Mouse (Mus musculus) ovary, postnatal 14 days (tissue): Measurements from ENCODE around the gene Abhd12b.
"Not testable (repeated sequence)": the region's sequence is repeated elsewhere in the genome, so short reads cannot be mapped to it uniquely, and the experiment has no call there.

ENCODE experiments used
- DNase-seq: peaks from one replicate; pipeline ENCODE4 v3.0.0; 2022; ENCODE audit warnings: low spot score

The Abhd12b gene

DNA sequence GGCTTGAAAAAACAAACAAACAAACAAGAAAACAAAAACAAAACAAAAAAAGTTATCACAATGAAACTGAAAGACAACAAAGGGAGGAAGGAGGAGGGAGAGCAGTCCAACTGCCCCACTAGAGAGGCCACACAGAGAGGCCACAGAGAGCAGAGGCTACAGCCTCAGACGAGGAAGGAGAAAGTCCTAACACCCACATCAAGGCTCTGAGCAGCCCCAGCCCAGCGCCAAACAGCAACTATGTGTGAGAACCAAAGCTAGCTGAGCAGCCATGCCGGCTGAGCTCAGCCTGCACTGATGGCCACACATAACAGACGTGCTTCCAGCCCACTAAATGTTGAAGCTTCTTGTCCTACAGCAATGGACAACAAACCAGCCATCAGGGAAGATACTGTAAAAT lies 14.1 kb upstream of the Abhd12b start:
- no peak for DNase-seq

GRCm38 (mm10) chr12:70140542-70140941 lies 13.4 kb upstream of the Abhd12b start:
- no peak for DNase-seq

GRCm38 (mm10) chr12:70140993-70141576 lies 12.9 kb upstream of the Abhd12b start:
- DNase-seq, result no peak

- DNase-seq, result not testable (repeated sequence)
Observed at GRCm38 (mm10) chr12:70144106-70144587, 9.8 kb upstream of the Abhd12b start.

DNA sequence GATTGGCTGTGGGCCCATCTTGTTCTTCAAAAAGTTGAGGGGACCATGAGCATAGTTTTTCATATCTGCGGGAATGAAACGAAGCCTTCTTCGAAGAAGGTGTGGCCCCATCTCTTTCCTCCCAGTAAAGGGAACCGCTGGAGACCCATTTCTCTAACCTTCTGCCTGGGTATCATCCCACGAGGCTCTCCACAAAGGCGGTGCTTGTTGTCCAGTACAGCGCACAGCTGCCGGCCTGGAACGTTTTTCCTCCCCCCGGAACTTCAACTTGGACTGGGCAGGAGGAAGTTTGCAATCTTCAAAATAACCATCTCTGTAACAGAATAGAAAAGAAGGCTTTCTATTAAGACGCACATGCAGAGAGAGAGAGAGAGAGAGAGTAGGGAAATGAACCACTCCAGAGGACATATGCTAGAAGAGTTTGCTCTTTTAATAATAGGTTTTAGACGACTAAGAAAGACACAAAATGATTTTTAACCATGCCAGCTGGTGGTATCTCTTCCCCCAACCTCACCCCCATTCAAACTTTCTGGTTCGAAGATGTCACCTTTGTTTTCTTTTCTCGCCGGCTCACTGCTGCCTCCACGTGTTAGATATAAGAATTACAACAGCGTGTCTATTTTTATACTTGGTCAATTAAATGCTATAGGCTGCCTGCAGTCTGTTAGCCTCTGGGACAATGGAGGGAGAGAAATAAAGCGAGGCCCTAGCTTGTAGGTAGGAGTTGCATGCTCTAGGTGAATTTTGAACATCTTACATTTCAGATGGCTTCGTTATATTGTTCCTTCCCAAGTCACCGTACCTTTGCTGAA lies 9.1 kb upstream of the Abhd12b start:
- DNase-seq, result peak; percentile 56

GRCm38 (mm10) chr12:70145586-70145985 lies 8.4 kb upstream of the Abhd12b start:
- no peak for DNase-seq

- DNase-seq, result no peak
Observed at GRCm38 (mm10) chr12:70147986-70148630, 5.8 kb upstream of the Abhd12b start.

DNA sequence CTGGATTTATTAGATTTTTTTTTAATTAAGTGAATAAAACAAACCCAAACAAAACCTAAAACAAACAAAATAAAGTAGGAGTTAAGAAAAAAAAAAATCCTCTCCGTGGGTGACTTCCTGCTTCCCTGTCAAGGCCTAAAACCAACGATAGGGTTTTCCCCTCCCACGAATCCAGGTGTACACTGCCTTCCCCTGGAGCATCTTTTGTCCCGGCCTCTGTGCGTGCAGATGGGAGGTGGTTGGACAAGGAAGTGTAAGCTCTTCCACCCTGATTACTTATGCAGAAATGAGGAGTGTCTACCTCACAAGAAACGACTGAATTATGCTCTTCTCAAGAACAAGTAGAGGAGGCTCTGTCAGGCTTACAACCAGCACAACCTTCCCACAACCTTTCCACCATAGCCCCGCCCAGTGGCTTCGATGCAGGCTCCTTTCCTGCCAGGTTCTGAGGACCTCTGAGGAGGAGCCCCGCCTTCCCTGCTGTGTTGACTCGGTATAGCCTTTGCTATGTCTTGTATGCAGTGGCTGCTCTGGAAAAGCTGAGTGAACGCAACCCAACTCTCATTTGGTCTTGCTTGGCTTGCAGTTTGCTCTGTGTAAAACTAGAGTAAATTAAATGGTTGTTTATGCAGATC lies 5.2 kb upstream of the Abhd12b start:
- DNase-seq, result no peak

- no peak for DNase-seq
Observed at GRCm38 (mm10) chr12:70156222-70156621, 2.3 kb downstream of the Abhd12b start.

GRCm38 (mm10) chr12:70157292-70158066 lies 3.5 kb downstream of the Abhd12b start:
- DNase-seq, result no peak

DNA sequence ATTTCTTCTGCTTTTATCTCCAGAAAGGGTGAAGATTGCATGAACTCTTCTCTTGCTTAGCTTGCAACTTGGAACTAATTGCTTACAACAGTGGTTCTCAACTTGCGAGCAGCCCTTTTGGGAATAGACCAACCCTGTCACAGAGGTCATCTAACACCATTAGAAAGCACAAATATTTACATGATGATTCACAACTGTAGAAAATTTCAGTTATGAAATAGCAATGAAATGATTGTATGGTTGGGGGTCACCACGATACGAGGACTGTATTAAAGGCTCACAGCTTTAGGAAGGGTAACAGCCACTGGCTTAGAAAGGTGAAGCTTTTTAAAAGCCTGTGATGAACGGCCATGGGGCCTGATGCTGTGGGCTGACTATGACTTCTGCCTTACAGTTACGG lies 7.1 kb downstream of the Abhd12b start:
- no peak for DNase-seq

DNA sequence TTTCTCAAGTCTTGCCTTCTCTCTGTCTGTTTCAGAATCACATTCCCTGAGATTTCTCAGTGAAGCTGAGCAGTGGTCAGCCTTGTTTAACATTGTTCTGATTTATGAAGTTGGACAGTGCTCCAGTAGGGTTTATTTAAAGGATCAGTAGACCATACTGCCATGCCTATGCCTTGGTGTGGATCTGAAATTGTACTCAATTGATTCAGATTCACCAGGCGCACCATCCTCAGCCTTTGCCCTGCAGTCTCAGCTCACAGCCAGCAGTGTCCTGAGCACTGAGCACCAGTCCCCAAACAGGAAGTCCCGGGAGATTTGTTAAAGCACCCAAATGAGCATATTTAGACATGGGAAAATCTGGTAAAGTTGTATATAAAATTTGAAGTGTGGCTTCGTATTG lies 10.8 kb downstream of the Abhd12b start:
- DNase-seq, result no peak

DNA sequence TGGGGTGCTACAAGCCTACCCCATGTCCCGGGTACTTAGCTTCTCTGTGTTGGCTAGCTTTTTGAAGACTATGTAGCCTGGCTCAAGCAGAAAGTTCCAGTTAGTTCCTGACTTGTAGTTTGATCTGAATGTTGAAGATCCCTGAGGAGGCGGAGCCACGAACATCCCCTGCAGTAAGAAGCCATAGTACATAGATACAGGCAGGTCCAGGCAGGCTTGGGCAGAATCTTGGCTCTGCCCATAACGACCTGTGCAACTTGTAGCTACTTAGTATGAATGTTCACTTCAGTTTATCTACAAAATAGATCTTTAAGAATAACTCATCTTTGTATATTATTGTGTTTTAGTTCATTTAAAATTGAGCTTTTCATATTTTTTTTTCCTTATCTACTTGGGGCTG lies 14.0 kb downstream of the Abhd12b start:
- DNase-seq, result no peak

DNA sequence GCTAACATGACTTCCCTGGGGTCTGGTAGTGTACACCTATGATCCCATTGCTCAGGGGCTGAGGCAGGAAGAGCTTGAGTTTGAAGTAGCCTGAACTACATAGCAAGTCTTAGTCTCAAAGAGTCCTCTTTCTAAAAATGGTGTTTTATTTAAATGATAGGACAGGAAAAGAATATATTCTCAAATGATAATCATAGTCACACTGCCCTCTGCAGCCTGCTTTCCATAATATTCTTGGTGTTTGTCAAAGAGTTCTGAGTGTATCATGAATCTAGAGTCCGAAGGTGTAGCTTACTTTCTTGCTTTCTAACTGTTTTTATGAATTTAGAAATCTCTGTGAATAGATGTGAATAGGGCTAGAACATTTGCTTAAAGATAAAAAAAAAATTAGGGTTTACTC lies 16.0 kb downstream of the Abhd12b start:
- DNase-seq, result no peak

GRCm38 (mm10) chr12:70183507-70183906 lies 29.6 kb downstream of the Abhd12b start:
- not testable (repeated sequence) for DNase-seq

- no peak for DNase-seq
Observed at GRCm38 (mm10) chr12:70184173-70184783, 30.3 kb downstream of the Abhd12b start.

DNA sequence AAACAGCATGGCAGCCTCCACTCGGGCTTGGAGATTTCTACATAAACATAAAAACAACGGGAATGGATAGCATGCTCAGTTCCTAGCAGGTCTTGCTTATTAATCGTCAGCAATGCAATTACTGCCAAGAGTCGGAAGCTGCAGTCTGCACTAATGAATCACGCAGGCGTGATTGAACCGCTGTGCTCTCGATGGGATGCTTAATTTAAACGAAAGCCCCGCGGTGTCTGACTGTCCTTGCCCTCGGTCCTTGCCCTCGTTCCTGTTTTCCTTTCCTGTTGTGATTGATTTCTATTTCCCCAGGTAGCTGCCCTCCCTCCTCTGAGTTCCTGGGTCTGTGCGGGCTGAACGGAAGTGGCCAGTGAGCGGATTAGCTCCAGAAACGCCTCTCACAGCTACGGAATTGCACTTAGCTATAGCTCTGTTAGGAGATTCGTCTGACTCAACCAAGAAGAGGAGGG lies 38.4 kb downstream of the Abhd12b start:
- DNase-seq, result no peak

DNA sequence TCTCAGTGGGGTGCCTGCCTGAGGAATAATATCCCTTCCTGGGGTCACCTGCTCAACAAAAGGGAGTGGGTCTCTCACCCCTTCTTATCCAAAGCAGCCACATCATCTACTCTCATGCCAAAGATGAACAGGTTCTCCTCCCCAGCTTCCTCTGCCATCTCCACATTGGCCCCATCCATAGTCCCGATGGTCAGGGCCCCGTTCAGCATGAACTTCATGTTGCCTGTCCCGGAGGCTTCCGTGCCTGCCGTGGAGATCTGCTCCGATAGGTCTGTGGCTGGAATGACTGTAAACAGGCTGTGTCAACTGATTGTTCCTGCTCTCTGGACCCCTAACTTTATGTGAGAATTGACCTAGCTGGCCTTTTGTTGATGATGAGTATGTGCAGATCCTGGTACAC lies 41.5 kb downstream of the Abhd12b start:
- DNase-seq, result no peak

GRCm38 (mm10) chr12:70196341-70196740 lies 42.4 kb downstream of the Abhd12b start:
- no peak for DNase-seq

DNA sequence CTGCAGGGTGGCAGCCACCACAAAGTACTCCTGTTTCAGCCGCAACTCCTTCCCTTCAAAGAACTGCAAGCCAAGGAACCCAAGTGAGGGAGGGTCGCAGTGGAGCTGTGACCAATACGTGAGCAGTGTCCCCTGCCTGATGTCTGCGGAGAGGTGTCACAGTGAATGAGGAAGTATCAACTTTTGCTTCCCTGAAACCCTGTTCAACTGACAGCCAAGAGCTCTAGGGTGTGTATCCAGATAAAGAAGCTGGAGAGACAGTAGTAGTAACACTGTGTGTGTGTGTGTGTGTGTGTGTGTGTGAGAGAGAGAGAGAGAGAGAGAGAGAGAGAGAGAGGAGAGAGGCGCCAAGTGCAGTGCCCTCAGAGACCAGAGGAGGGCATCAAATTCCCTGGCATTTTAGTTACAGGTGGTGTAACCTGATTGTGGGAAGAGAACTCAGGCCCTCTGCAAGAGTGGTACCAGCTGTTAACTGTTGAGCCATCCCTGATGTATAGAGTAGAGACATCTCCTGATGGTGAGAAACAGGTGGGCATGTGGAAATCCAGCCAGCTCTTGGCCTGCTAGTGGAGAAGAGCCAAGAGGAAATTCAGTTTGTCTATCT lies 48.1 kb downstream of the Abhd12b start:
- no peak for DNase-seq

GRCm38 (mm10) chr12:70204433-70204832 lies 50.5 kb downstream of the Abhd12b start:
- DNase-seq, result no peak
